Mouse (Mus musculus): ENCODE results near the gene Prokr1. TPM values are rescaled to one million over a fixed set of nuclear protein-coding genes. Genes with fewer than 3 reads are reported as not detected.
"Not testable (repeated sequence)": the region's sequence is repeated elsewhere in the genome, so short reads cannot be mapped to it uniquely, and the experiment has no call there.

Gene Prokr1
- polyA plus RNA-seq, 1 experiment from 2014 or later: 3.0 TPM

DNA sequence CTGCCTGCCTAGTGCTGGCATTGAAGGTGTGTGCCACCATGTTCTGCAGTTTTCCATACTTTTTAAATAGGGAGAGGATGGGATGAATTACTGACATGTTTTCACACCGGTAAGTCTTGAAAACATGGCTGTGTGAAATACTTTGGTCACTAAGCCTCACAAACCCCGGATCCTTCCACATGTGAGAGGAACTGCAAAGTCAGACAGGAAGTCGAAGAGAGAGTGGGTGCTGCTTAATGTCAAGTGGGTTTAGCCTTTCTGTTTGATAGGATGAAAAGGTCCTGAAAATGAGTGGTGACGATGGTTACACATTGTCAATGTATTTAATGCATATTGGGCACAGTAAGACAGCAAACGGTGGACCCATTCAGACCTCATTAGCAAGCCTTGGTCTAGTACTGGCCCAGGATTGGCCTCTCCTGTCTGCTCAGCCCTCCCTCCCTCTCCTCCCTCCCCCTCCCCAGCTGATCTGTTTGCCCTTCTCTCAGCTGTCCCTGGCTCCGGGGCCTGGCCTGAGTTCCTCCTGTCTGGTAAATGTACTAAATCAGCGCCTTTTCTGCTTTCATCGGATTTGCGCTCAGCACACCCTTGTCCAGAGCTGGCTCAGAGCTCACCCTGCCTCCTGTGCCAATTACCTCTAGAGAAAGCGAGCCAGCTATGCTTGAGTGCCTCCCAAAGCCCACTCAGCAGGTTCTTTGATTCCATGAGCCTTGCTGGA is 6.7 kb upstream of the Prokr1 start:
- ATAC-seq (ENCODE audit: extremely low read depth, insufficient number of reproducible peaks, low FRiP score, low TSS enrichment): no peak
- H3K4me1 ChIP-seq: no peaks in the 10 kb centered on the region
- peaks cover 10% of the 10 kb centered on the region; the same call in 1 of the 2 replicates for H3K27me3 ChIP-seq (replicated peaks)
- WGBS: 41% methylated on average over 10 of the region's 10 CpGs
- H3K4me2 ChIP-seq: no peak overlapping the region
- no peak overlapping the region for H3K27ac ChIP-seq (replicated peaks)
- no peaks in the 10 kb centered on the region for H3K9me3 ChIP-seq
- no peaks in the 10 kb centered on the region for H3K36me3 ChIP-seq
- H3K9ac ChIP-seq: no peak overlapping the region
- H3K4me3 ChIP-seq: no peak overlapping the region

DNA sequence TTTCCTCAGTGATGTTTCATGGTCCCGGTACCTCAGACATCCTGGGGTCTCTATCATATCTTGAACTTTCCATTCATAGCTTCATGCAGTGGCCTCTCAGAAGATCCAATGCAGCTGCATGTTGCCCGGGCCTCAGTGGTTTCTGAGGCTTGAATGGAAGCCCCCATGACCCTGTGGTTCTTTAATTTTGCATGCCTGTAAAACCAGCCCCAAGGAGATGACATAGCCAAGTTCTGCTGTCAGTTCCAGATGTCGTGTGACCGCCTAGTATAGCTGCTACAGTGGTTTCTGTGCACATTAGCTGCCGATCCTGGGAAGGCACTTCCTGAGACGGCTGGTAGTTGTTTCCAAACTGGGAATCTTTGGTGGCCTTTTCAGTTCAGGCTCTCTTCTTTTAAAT is 3.6 kb upstream of the Prokr1 start:
- H3K27me3 ChIP-seq (replicated peaks): peaks cover 11% of the 10 kb centered on the region

GRCm38 (mm10) chr6:87589718-87590393 is 687 bp downstream of the Prokr1 start:
- H3K27ac ChIP-seq (replicated peaks): peak overlapping the region; percentile 51; the same call in 1 of the 2 replicates
- 16% methylated on average over 12 of the region's 12 CpGs for WGBS
- H3K9ac ChIP-seq: peak overlapping the region; percentile 81
- no peaks in the 10 kb centered on the region for H3K9me3 ChIP-seq
- peaks cover 51% of the 10 kb centered on the region for H3K27me3 ChIP-seq (replicated peaks)
- peaks cover 15% of the 10 kb centered on the region for H3K4me1 ChIP-seq
- 0 out of 2 replicates have a peak, but pooled peaks cover 2% of the 10 kb centered on the region for H3K36me3 ChIP-seq
- H3K4me3 ChIP-seq: peak overlapping the region; percentile 65
- ATAC-seq (ENCODE audit: extremely low read depth, insufficient number of reproducible peaks, low FRiP score, low TSS enrichment): peak; percentile 73
- H3K4me2 ChIP-seq: peak overlapping the region; percentile 95

More for the DNA sequence above, 3.6 kb upstream of the Prokr1 start:
- no peak overlapping the region for H3K9ac ChIP-seq
- H3K9me3 ChIP-seq: no peaks in the 10 kb centered on the region
- H3K4me3 ChIP-seq: no peak overlapping the region
- no peak for ATAC-seq (ENCODE audit: extremely low read depth, insufficient number of reproducible peaks, low FRiP score, low TSS enrichment)
- no peak overlapping the region for H3K27ac ChIP-seq (replicated peaks)
- no peak overlapping the region for H3K4me2 ChIP-seq
- 65% methylated on average over 6 of the region's 6 CpGs for WGBS
- H3K4me1 ChIP-seq: peaks cover 15% of the 10 kb centered on the region
- no peaks in the 10 kb centered on the region for H3K36me3 ChIP-seq

GRCm38 (mm10) chr6:87583991-87584390 is 6.6 kb downstream of the Prokr1 start:
- H3K4me1 ChIP-seq: peaks cover 31% of the 10 kb centered on the region
- WGBS: 82% methylated on average over 7 of the region's 7 CpGs

DNA sequence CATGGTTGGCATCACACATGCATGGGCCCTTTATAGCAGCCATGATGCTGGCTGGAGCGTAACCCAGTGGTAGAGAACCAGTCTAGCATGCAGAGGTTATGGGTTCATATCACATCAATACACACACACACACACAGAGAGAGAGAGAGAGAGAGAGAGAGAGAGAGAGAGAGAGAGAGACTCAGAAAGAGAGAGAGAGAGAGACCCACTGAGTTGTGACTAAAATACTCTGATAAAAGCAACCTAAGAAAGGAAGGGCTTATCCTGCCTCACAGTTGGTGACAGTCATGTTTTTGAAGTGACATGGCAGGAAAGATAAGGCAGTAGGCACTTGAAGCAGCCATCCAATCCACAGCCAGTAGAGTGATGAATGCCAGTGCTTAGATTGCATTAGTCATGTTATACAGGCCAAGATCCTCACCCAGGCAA is 7.3 kb downstream of the Prokr1 start:
- peak overlapping the region; percentile 53 for H3K4me2 ChIP-seq

More at GRCm38 (mm10) chr6:87583991-87584390, 6.6 kb downstream of the Prokr1 start:
- ATAC-seq (ENCODE audit: extremely low read depth, insufficient number of reproducible peaks, low FRiP score, low TSS enrichment): no peak
- Histone ChIP-seq H3K36me3 (0 out of 2 replicates have a peak, but pooled peaks cover 2% of the 10 kb centered on the region), H3K9me3 (no peaks in the 10 kb centered on the region), H3K27me3 (replicated peaks) (peaks cover 66% of the 10 kb centered on the region), H3K27ac (replicated peaks) (peak overlapping the region; percentile 22), H3K4me3 (peak overlapping the region; percentile 65; the same call in 1 of the 2 replicates), H3K4me2 (peak overlapping the region; percentile 95), H3K9ac (no peak overlapping the region)

DNA sequence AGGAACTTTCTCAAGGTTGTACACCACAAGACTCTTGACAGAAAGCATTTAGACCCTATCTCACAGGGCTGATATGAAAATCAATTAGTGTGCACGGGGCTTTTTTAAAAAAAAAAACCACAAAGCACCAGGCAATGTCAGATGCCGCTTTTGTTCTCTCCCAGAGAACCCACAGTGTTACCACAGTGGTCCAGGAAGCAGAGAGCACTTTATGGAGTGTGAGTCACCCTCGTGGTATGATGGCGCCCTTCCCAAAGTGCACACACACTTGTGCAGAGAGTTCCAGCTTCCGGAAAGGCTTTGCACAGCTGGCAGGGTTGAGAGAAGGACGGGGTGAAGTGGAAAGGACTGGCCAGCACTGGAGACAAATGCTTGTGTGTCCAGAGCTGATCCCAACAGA is 8.1 kb downstream of the Prokr1 start:
- Histone ChIP-seq H3K9me3 (no peaks in the 10 kb centered on the region), H3K27ac (replicated peaks) (peak overlapping the region; percentile 84), H3K36me3 (no peaks in the 10 kb centered on the region), H3K27me3 (replicated peaks) (peaks cover 50% of the 10 kb centered on the region), H3K4me2 (peak overlapping the region; percentile 53), H3K4me1 (peaks cover 31% of the 10 kb centered on the region), H3K4me3 (peak overlapping the region; percentile 5; the same call in 1 of the 2 replicates), H3K9ac (no peak overlapping the region)
- no peak for ATAC-seq (ENCODE audit: extremely low read depth, insufficient number of reproducible peaks, low FRiP score, low TSS enrichment)
- WGBS: 16% methylated on average over 6 of the region's 6 CpGs

More for the DNA sequence above, 7.3 kb downstream of the Prokr1 start:
- no peak overlapping the region for H3K9ac ChIP-seq
- H3K36me3 ChIP-seq: no peaks in the 10 kb centered on the region
- H3K27me3 ChIP-seq (replicated peaks): peaks cover 58% of the 10 kb centered on the region
- peaks cover 31% of the 10 kb centered on the region for H3K4me1 ChIP-seq
- H3K9me3 ChIP-seq: no peaks in the 10 kb centered on the region
- peak overlapping the region; percentile 5; the same call in 1 of the 2 replicates for H3K4me3 ChIP-seq
- ATAC-seq (ENCODE audit: extremely low read depth, insufficient number of reproducible peaks, low FRiP score, low TSS enrichment): peak; percentile 76
- peak overlapping the region; percentile 84 for H3K27ac ChIP-seq (replicated peaks)
- WGBS: 71% methylated on average over 1 of the region's 1 CpGs

DNA sequence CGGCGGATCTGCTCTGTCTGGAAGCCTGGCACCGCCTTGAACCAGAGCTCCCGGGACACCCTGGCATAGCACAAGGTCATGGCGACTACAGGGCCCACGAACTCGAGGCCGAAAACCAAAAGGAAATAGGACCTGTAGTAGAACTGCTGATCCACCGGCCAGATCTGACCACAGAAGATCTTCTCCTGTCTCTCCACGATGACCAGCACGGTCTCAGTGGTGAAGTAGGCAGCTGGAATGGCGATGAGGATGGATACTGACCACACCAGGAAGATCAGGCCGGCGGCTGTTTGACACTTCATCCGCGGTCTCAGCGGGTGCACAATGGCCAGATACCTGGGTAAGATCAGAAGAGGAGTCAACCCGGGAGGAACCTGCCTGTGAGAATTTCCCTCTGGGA is 9.0 kb downstream of the Prokr1 start:
- Histone ChIP-seq H3K9me3 (no peaks in the 10 kb centered on the region), H3K27ac (replicated peaks) (no peak overlapping the region)
- no peak for ATAC-seq (ENCODE audit: extremely low read depth, insufficient number of reproducible peaks, low FRiP score, low TSS enrichment)

GRCm38 (mm10) chr6:87581071-87581470 is 9.5 kb downstream of the Prokr1 start:
- 80% methylated on average over 15 of the region's 15 CpGs for WGBS
- ATAC-seq (ENCODE audit: extremely low read depth, insufficient number of reproducible peaks, low FRiP score, low TSS enrichment): no peak

More for the DNA sequence above, 9.0 kb downstream of the Prokr1 start:
- peaks cover 41% of the 10 kb centered on the region for H3K27me3 ChIP-seq (replicated peaks)
- peaks cover 35% of the 10 kb centered on the region for H3K4me1 ChIP-seq
- 71% methylated on average over 18 of the region's 18 CpGs for WGBS
- H3K36me3 ChIP-seq: no peaks in the 10 kb centered on the region
- peak overlapping the region; percentile 53 for H3K4me2 ChIP-seq
- no peak overlapping the region for H3K9ac ChIP-seq
- no peak overlapping the region for H3K4me3 ChIP-seq

DNA sequence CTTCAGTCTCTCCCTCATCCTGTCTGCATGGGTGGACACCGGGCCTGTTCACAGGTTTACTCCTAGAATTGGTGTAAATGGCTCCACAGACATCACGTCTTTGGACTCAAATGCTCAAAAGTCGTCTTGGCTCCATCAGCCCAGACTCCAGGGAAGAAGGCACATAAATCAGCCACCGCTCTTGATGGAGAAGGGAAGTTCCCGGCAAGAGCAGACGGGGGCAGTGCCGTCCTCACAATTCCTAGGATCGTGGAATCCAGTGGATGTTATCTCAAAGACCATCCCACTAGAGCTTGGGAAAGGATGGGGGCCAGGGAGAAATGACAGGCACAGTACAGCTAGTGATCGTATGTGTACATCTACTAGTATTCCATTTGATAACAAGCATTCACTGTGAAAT is 12.3 kb downstream of the Prokr1 start:
- no peak overlapping the region for H3K4me2 ChIP-seq
- no peak for ATAC-seq (ENCODE audit: extremely low read depth, insufficient number of reproducible peaks, low FRiP score, low TSS enrichment)
- 0 out of 2 replicates have a peak, but pooled peaks cover 15% of the 10 kb centered on the region for H3K27me3 ChIP-seq (replicated peaks)
- peaks cover 27% of the 10 kb centered on the region for H3K4me1 ChIP-seq
- H3K9ac ChIP-seq: no peak overlapping the region
- no peaks in the 10 kb centered on the region for H3K36me3 ChIP-seq
- 31% methylated on average over 9 of the region's 9 CpGs for WGBS
- no peak overlapping the region for H3K27ac ChIP-seq (replicated peaks)
- no peak overlapping the region for H3K4me3 ChIP-seq
- no peaks in the 10 kb centered on the region for H3K9me3 ChIP-seq

More at GRCm38 (mm10) chr6:87581071-87581470, 9.5 kb downstream of the Prokr1 start:
- no peak overlapping the region for H3K4me2 ChIP-seq
- H3K27ac ChIP-seq (replicated peaks): no peak overlapping the region
- H3K4me3 ChIP-seq: no peak overlapping the region
- peaks cover 39% of the 10 kb centered on the region for H3K4me1 ChIP-seq
- no peak overlapping the region for H3K9ac ChIP-seq
- H3K9me3 ChIP-seq: no peaks in the 10 kb centered on the region
- H3K36me3 ChIP-seq: no peaks in the 10 kb centered on the region
- H3K27me3 ChIP-seq (replicated peaks): peaks cover 36% of the 10 kb centered on the region

- no peak overlapping the region for H3K4me2 ChIP-seq
- peaks cover 13% of the 10 kb centered on the region for H3K4me1 ChIP-seq
- 0 out of 2 replicates have a peak, but pooled peaks cover 15% of the 10 kb centered on the region for H3K27me3 ChIP-seq (replicated peaks)
- no peak overlapping the region for H3K9ac ChIP-seq
- H3K9me3 ChIP-seq: no peaks in the 10 kb centered on the region
- H3K4me3 ChIP-seq: no peak overlapping the region
- 27% methylated on average over 4 of the region's 4 CpGs for WGBS
- ATAC-seq (ENCODE audit: extremely low read depth, insufficient number of reproducible peaks, low FRiP score, low TSS enrichment): no peak
- H3K36me3 ChIP-seq: no peaks in the 10 kb centered on the region
- 0 out of 2 replicates have a peak overlapping the region, but pooled peaks have one; percentile 20 for H3K27ac ChIP-seq (replicated peaks)
Measured at GRCm38 (mm10) chr6:87576648-87577330, 13.8 kb downstream of the Prokr1 start.

GRCm38 (mm10) chr6:87571863-87572262 is 18.7 kb downstream of the Prokr1 start:
- H3K4me2 ChIP-seq; ATAC-seq (ENCODE audit: extremely low read depth, insufficient number of reproducible peaks, low FRiP score, low TSS enrichment); H3K27me3 ChIP-seq (replicated peaks); H3K9ac ChIP-seq; H3K4me1 ChIP-seq; H3K9me3 ChIP-seq; H3K36me3 ChIP-seq; H3K4me3 ChIP-seq; H3K27ac ChIP-seq (replicated peaks): not testable (repeated sequence)
